Mouse (Mus musculus) heart, embryonic 14.5 days (tissue): ENCODE measurements around the gene Kctd15. TPM values are rescaled to one million over a fixed set of nuclear protein-coding genes. Genes with fewer than 3 reads are reported as not detected.

ENCODE experiments used
- ATAC-seq: fragments of 200-750 bp; cut with Nextera tagmentation; 2 replicates; pipeline ENCODE4 v1.8.0; 2017; ENCODE audit warnings: low read depth, moderate TSS enrichment; ENCODE audit not compliant: insufficient number of reproducible peaks, insufficient read depth, low FRiP score
- H3K27ac ChIP-seq, 2 experiments: fragments of 200-500 bp in 1 of 2; fragments of 300-500 bp in 1 of 2; sonication (generic) in 1 of 2; replicated peaks in 1 of 2; 2 replicates each; pipeline ENCODE4 v1.5.1; 2012 to 2014; ENCODE audit warnings: low read depth in 2 of 2, low read length in 2 of 2, control low read depth in 1 of 2, mild to moderate bottlenecking in 1 of 2, mixed read lengths in 1 of 2; ENCODE audit not compliant: control insufficient read depth in 1 of 2, insufficient read depth in 1 of 2
- H3K27me3 ChIP-seq: fragments of 300-500 bp; sonication (generic); 2 replicates; pipeline ENCODE4 v1.6.1; 2014; ENCODE audit warnings: mild to moderate bottlenecking, low read length, control low read depth; ENCODE audit not compliant: control insufficient read depth, insufficient read depth
- H3K36me3 ChIP-seq: fragments of 300-500 bp; sonication (generic); 2 replicates; pipeline ENCODE4 v1.6.1; 2014; ENCODE audit warnings: mild to moderate bottlenecking, control low read depth, low read length, mixed read lengths; ENCODE audit not compliant: control insufficient read depth, insufficient read depth
- H3K4me1 ChIP-seq, 2 experiments: fragments of 200-500 bp in 1 of 2; fragments of 300-500 bp in 1 of 2; sonication (generic) in 1 of 2; 2 replicates each; pipeline ENCODE4 v1.6.1; 2012 to 2014; ENCODE audit warnings: low read length in 2 of 2, control low read depth in 1 of 2, mixed read lengths in 1 of 2; ENCODE audit not compliant: control insufficient read depth in 2 of 2, insufficient read depth in 2 of 2
- H3K4me2 ChIP-seq: fragments of 300-500 bp; sonication (generic); 2 replicates; pipeline ENCODE4 v1.6.1; 2014; ENCODE audit warnings: mild to moderate bottlenecking, low read length
- H3K4me3 ChIP-seq, 2 experiments: fragments of 200-500 bp in 1 of 2; fragments of 300-500 bp in 1 of 2; sonication (generic) in 1 of 2; 2 replicates each; pipeline ENCODE4 v1.5.1; 2012 to 2014; ENCODE audit warnings: low read length in 2 of 2, mild to moderate bottlenecking in 2 of 2, control low read depth in 1 of 2, low read depth in 1 of 2, moderate library complexity in 1 of 2; ENCODE audit not compliant: control insufficient read depth in 1 of 2, insufficient read depth in 1 of 2
- H3K9ac ChIP-seq: fragments of 300-500 bp; sonication (generic); 2 replicates; pipeline ENCODE4 v1.6.1; 2014; ENCODE audit warnings: mild to moderate bottlenecking, low read length
- H3K9me3 ChIP-seq: fragments of 300-500 bp; sonication (generic); 2 replicates; pipeline ENCODE4 v1.6.1; 2016; ENCODE audit warnings: low read length, control low read depth; ENCODE audit not compliant: control insufficient read depth
- WGBS: fragments of 180-500 bp; shearing (Covaris S2); extraction: QIAGEN DNeasy Blood & Tissue Kit; methylation state at CpG from one replicate; pipeline ENCODE4 v1.1.7; 2014; 5-methylcytosine and 5-hydroxymethylcytosine counted together
- polyA plus RNA-seq: library from polyadenylated mRNA; unstranded; fragments of >200 nt; fragmentation: Nextera tagmentation; extraction: Ambion mirVana; gene quantifications from 2 replicates; pipeline ENCODE4 v1.2.1, GENCODE M21; 2014

Kctd15 gene
- polyA plus RNA-seq, 1 experiment from 2014 or later = 1.7 TPM

GRCm38 (mm10) chr7:34653731-34654440 lies 2.6 kb downstream of the Kctd15 start:
- WGBS = under 1% methylated on average over 40 of the region's 64 CpGs
- 0 out of 2 replicates have a peak, but pooled peaks have one; percentile 38 for ATAC-seq

GRCm38 (mm10) chr7:34652751-34653502 lies 3.6 kb downstream of the Kctd15 start:
- 1% methylated on average over 48 of the region's 48 CpGs for WGBS
- H3K9ac ChIP-seq = peak overlapping the region; percentile 79

More at GRCm38 (mm10) chr7:34653731-34654440, 2.6 kb downstream of the Kctd15 start:
- H3K4me1 ChIP-seq = 0 out of 4 replicates have a peak, but pooled peaks cover 0 to 3% of the 10 kb centered on the region in 2 experiments
- peak overlapping the region; percentile 79 for H3K9ac ChIP-seq
- H3K27ac ChIP-seq = peak overlapping the region; percentile 63 to 83
- peaks cover 6% of the 10 kb centered on the region; the same call in 1 of the 2 replicates for H3K27me3 ChIP-seq
- peak overlapping the region; percentile 66 to 77 for H3K4me3 ChIP-seq
- 0 out of 2 replicates have a peak, but pooled peaks cover 4% of the 10 kb centered on the region for H3K36me3 ChIP-seq
- no peaks in the 10 kb centered on the region for H3K9me3 ChIP-seq
- H3K4me2 ChIP-seq = peak overlapping the region; percentile 98

GRCm38 (mm10) chr7:34651381-34651780 lies 5.2 kb downstream of the Kctd15 start:
- 74% methylated on average over 2 of the region's 2 CpGs for WGBS
- Histone ChIP-seq H3K4me3 (no peak overlapping the region), H3K9ac (no peak overlapping the region), H3K4me2 (no peak overlapping the region), H3K27me3 (peaks cover 5% of the 10 kb centered on the region; the same call in 1 of the 2 replicates), H3K27ac (no peak overlapping the region), H3K4me1 (peaks cover 4 to 12% of the 10 kb centered on the region in 2 experiments; a peak in 2 of 4 replicates), H3K9me3 (no peaks in the 10 kb centered on the region), H3K36me3 (0 out of 2 replicates have a peak, but pooled peaks cover 4% of the 10 kb centered on the region)
- no peak for ATAC-seq

More at GRCm38 (mm10) chr7:34652751-34653502, 3.6 kb downstream of the Kctd15 start:
- Histone ChIP-seq H3K4me2 (peak overlapping the region; percentile 98), H3K27ac (peak overlapping the region in 1 of 2 experiments; percentile 28; a peak in 1 of 4 replicates), H3K4me1 (0 out of 4 replicates have a peak, but pooled peaks cover 0 to 3% of the 10 kb centered on the region in 2 experiments), H3K9me3 (no peaks in the 10 kb centered on the region), H3K4me3 (peak overlapping the region; percentile 66 to 77), H3K27me3 (peaks cover 6% of the 10 kb centered on the region; the same call in 1 of the 2 replicates), H3K36me3 (0 out of 2 replicates have a peak, but pooled peaks cover 4% of the 10 kb centered on the region)
- ATAC-seq = no peak

- Histone ChIP-seq H3K27ac (no peak overlapping the region), H3K36me3 (peaks cover 10% of the 10 kb centered on the region; the same call in 1 of the 2 replicates), H3K4me3 (no peak overlapping the region), H3K9me3 (no peaks in the 10 kb centered on the region), H3K9ac (no peak overlapping the region), H3K4me2 (no peak overlapping the region), H3K4me1 (peaks cover 4 to 9% of the 10 kb centered on the region in 2 experiments; a peak in 2 of 4 replicates), H3K27me3 (no peaks in the 10 kb centered on the region)
- 33% methylated on average over 9 of the region's 9 CpGs for WGBS
- ATAC-seq = no peak
These were observed 9.5 kb downstream of the Kctd15 start for GRCm38 (mm10) chr7:34647052-34647451.

DNA sequence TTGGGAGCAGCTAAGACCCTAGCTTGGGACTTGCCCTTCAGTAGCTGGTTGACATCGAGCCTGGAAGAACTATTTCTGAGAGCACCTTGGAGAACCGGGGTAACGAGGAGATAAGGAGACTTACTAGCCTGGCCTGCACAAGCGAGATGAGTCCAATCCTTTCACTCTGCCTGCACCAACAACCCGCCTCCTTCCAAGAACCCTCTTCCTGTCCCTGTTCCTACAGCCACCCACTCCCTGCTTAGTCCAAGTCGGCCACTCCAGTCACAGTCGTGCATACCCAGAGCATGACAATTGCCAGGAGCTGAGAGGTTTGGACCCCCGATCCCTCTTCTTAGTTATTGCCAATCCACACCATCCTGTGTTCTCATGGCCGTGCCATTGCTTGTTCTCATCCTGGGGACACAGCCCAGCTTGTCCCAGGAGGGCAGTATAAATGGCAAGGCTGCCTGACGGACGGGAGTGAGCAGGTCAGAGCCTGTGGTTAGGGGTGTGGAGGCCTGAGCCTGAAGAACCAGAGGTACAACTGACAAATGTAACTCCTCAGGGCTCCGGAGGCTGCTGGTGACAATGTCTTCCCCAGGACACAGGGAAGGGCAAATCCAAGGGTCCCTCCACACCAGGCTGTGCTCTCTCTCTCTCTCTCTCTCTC lies 10.3 kb downstream of the Kctd15 start:
- no peak for ATAC-seq
- no peak overlapping the region for H3K9ac ChIP-seq
- no peaks in the 10 kb centered on the region for H3K9me3 ChIP-seq
- H3K4me1 ChIP-seq = peaks cover 8 to 9% of the 10 kb centered on the region in 2 experiments; a peak in 2 of 4 replicates
- H3K27me3 ChIP-seq = no peaks in the 10 kb centered on the region
- 63% methylated on average over 12 of the region's 12 CpGs for WGBS
- no peak overlapping the region for H3K4me2 ChIP-seq
- H3K4me3 ChIP-seq = no peak overlapping the region
- peaks cover 10% of the 10 kb centered on the region; the same call in 1 of the 2 replicates for H3K36me3 ChIP-seq
- no peak overlapping the region for H3K27ac ChIP-seq

- Histone ChIP-seq H3K27ac (no peak overlapping the region), H3K4me3 (no peak overlapping the region), H3K27me3 (no peaks in the 10 kb centered on the region), H3K36me3 (peaks cover 10% of the 10 kb centered on the region; the same call in 1 of the 2 replicates), H3K9me3 (no peaks in the 10 kb centered on the region), H3K4me2 (no peak overlapping the region), H3K4me1 (peaks cover 8 to 9% of the 10 kb centered on the region in 2 experiments; a peak in 2 of 4 replicates), H3K9ac (no peak overlapping the region)
- 86% methylated on average over 2 of the region's 2 CpGs for WGBS
- ATAC-seq = no peak
These were observed 10.9 kb downstream of the Kctd15 start for GRCm38 (mm10) chr7:34645623-34646022.

GRCm38 (mm10) chr7:34644591-34644990 lies 11.9 kb downstream of the Kctd15 start:
- H3K27ac ChIP-seq = no peak overlapping the region
- peaks cover 8 to 9% of the 10 kb centered on the region in 2 experiments; a peak in 2 of 4 replicates for H3K4me1 ChIP-seq
- no peak overlapping the region for H3K9ac ChIP-seq
- no peaks in the 10 kb centered on the region for H3K27me3 ChIP-seq
- H3K4me2 ChIP-seq = no peak overlapping the region
- H3K4me3 ChIP-seq = no peak overlapping the region
- no peak for ATAC-seq
- WGBS = 93% methylated on average over 18 of the region's 18 CpGs
- no peaks in the 10 kb centered on the region for H3K9me3 ChIP-seq
- peaks cover 11% of the 10 kb centered on the region; the same call in 1 of the 2 replicates for H3K36me3 ChIP-seq
